In the genomic region with DNA sequence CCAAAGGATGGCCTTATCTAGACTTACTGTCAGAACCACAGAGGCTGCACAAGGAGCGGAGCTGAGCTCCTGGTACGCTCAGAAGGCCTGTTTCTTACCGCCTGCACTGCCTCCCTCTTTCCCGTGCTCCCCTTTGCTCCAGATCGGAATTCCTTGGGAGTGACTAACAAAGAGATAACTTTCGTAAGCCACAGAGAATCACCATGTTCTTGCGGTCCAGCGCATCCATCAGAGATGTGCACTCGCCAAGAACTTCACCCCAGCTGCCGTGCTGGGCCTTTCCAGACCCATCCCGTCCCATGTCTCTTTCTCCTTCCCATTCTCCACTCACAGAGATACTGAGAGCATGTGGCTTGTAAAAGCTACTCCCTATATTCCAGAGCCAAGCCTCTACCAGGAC, we compare ENCODE assay signal across 22 mouse cellular contexts.
DNase-seq lines count a peak whose midpoint lies in the region; ATAC-seq lines count a peak whose summit lies in the region.
"Had no signal": no experiment of that assay in that cellular context is flagged by ENCODE, and none has a peak within 500 bp of the region (broad histone marks: within the 10 kb centered on the region; RNA-seq: fewer than 3 reads in every experiment).

No protein-coding gene starts in this region.

- H3K27ac ChIP-seq in heart, embryonic 11.5 days (ENCODE audit: low read depth, low read length), result no peak overlapping the region
- H3K27ac ChIP-seq in heart, embryonic 13.5 days (replicated peaks), result peak overlapping the region; percentile 44; the same call in 1 of the 2 replicates
- H3K27ac ChIP-seq: embryonic facial prominence, embryonic 15.5 days; heart, adult 2 months; limb, embryonic 12.5 days; liver, embryonic 12.5 days; neural tube, embryonic 12.5 days had no signal

- no peaks in the 10 kb centered on the region for H3K36me3 ChIP-seq in heart, embryonic 11.5 days (ENCODE audit: control insufficient read depth, insufficient read depth, low read length)
- no peaks in the 10 kb centered on the region for H3K36me3 ChIP-seq in heart, embryonic 13.5 days
- H3K36me3 ChIP-seq: embryonic facial prominence, embryonic 15.5 days; limb, embryonic 12.5 days; liver, embryonic 12.5 days; neural tube, embryonic 12.5 days had no signal

- no peaks in the 10 kb centered on the region for H3K27me3 ChIP-seq in heart, embryonic 11.5 days (ENCODE audit: control insufficient read depth, insufficient read depth, low read length)
- no peaks in the 10 kb centered on the region for H3K27me3 ChIP-seq in heart, embryonic 13.5 days (replicated peaks)
- H3K27me3 ChIP-seq: embryonic facial prominence, embryonic 15.5 days; limb, embryonic 12.5 days; liver, embryonic 12.5 days; neural tube, embryonic 12.5 days had no signal

- no peak overlapping the region for H3K4me3 ChIP-seq in heart, embryonic 11.5 days (ENCODE audit: low read depth, low read length)
- no peak overlapping the region for H3K4me3 ChIP-seq in heart, embryonic 13.5 days
- H3K4me3 ChIP-seq: embryonic facial prominence, embryonic 15.5 days; heart, adult 2 months; limb, embryonic 12.5 days; liver, embryonic 12.5 days; neural tube, embryonic 12.5 days had no signal

- ATAC-seq in heart, embryonic 11.5 days (replicated peaks; ENCODE audit: insufficient number of reproducible peaks, low FRiP score, low TSS enrichment), result no peak
- no peak for ATAC-seq in heart, embryonic 13.5 days (ENCODE audit: extremely low read depth, insufficient number of reproducible peaks, low FRiP score, low TSS enrichment)
- ATAC-seq: inflammation-experienced regulatory T-cells, adult 6 months; liver, embryonic 12.5 days had no signal

- no peak overlapping the region for H3K9ac ChIP-seq in heart, embryonic 11.5 days (ENCODE audit: low read depth, low read length)
- H3K9ac ChIP-seq in heart, embryonic 13.5 days, result no peak overlapping the region
- H3K9ac ChIP-seq: embryonic facial prominence, embryonic 15.5 days; limb, embryonic 12.5 days; liver, embryonic 12.5 days; lung, embryonic 14.5 days; neural tube, embryonic 12.5 days had no signal

- H3K4me1 ChIP-seq in heart, embryonic 11.5 days (ENCODE audit: control insufficient read depth, insufficient read depth, low read length), result peaks cover 33% of the 10 kb centered on the region
- H3K4me1 ChIP-seq in heart, embryonic 13.5 days, result peaks cover 85% of the 10 kb centered on the region
- H3K4me1 ChIP-seq: liver, embryonic 12.5 days had no signal

- peak; percentile 47 to 67 for DNase-seq in heart, adult 18-20 months
- DNase-seq in urinary bladder, postnatal 14 days (ENCODE audit: low spot score), result peak; percentile 52
- no peak for DNase-seq in urinary bladder, adult 2 months (ENCODE audit: low spot score)
- DNase-seq in right cerebral cortex, postnatal 14 days, result no peak
- DNase-seq in lung, postnatal 4 days, result no peak
- no peak for DNase-seq in spleen, postnatal 10 days (ENCODE audit: low spot score in 2 of 2)
- DNase-seq: B cell, adult 2 months; cerebellum, adult 18-20 months; cerebellum, postnatal 25 days; kidney, adult 8-10 months; lung, embryonic 14.5 days; lung, postnatal 36 days; right cerebral cortex, postnatal 25 days had no signal

- 47% methylated on average over 11 of the region's 11 CpGs for WGBS in heart, embryonic 11.5 days (ENCODE audit: insufficient replicate concordance)
- WGBS in heart, embryonic 13.5 days, result 42% methylated on average over 11 of the region's 11 CpGs

- no peak overlapping the region for H3K4me2 ChIP-seq in heart, embryonic 11.5 days
- H3K4me2 ChIP-seq in heart, embryonic 13.5 days, result no peak overlapping the region; the same call in 1 of the 2 replicates
- H3K4me2 ChIP-seq: embryonic facial prominence, embryonic 15.5 days; limb, embryonic 12.5 days; liver, embryonic 12.5 days; lung, embryonic 14.5 days; midbrain, embryonic 11.5 days; neural tube, embryonic 12.5 days had no signal

- H3K9me3 ChIP-seq in heart, embryonic 11.5 days (replicated peaks; ENCODE audit: control insufficient read depth, low read length), result no peaks in the 10 kb centered on the region
- no peaks in the 10 kb centered on the region for H3K9me3 ChIP-seq in heart, embryonic 13.5 days
- H3K9me3 ChIP-seq: embryonic facial prominence, embryonic 15.5 days; limb, embryonic 12.5 days; liver, embryonic 12.5 days; neural tube, embryonic 12.5 days had no signal

Comparison
In these comparisons a context has a peak if more than half of its experiments do, and no peak if none do; other contexts are left out.
1. DNase-seq: peak in heart, adult 18-20 months (2 of 2) and urinary bladder, postnatal 14 days (single experiment); none in urinary bladder, adult 2 months (single experiment), right cerebral cortex, postnatal 14 days (single experiment), lung, postnatal 4 days (0 of 2) and spleen, postnatal 10 days (0 of 2).